Mouse (Mus musculus): ENCODE measurements around the gene Klhl29. TPM values are rescaled to one million over a fixed set of nuclear protein-coding genes. Genes with fewer than 3 reads are reported as not detected.
"Not testable (repeated sequence)": the region's sequence is repeated elsewhere in the genome, so short reads cannot be mapped to it uniquely, and the experiment has no call there.

The Klhl29 gene
- total RNA-seq, 1 experiment from 2014 or later, result 18.2 TPM

GRCm38 (mm10) chr12:5353416-5353815 lies 22.1 kb downstream of the Klhl29 start:
- no peak for DNase-seq

DNA sequence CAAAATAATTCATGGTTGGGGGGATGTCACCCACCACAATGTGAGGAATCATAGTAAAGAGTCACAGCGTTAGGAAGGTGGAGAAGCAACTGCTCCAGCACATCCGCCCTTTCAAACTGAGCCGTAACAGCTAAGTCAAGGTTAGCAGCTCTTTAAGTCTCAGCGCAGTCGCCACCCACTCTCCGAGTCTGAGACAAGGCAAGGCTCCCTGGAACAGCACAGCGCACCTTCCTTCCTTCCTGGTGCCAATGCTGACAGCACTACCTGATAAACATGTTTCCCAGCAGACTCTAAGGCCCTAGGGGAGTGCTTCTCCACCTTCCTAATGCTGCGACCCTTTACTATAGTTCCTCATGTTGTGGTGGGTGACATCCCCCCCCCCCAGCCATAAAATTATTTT lies 22.7 kb downstream of the Klhl29 start:
- no peak for DNase-seq

GRCm38 (mm10) chr12:5350491-5351285 lies 24.8 kb downstream of the Klhl29 start:
- DNase-seq, result peak; percentile 50

DNA sequence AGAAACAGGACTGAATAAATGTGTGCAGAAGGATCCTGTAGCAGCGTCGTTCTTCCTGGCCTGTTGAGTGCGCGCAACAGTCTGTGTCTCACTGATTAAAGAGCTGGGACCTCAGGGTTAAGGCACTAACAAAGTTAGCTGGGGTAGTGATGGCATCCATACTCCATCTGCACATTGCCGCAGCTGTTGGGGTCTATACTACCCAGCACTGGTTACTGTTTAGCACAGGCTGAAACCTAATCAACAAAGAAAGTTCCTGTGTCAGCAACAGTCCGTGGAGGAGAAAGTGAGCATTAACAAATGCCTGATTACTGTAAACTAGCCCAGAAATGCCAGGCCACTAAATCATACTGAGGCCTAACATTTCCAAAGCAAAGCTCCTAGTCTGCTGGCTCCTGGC lies 30.4 kb downstream of the Klhl29 start:
- no peak for DNase-seq

DNA sequence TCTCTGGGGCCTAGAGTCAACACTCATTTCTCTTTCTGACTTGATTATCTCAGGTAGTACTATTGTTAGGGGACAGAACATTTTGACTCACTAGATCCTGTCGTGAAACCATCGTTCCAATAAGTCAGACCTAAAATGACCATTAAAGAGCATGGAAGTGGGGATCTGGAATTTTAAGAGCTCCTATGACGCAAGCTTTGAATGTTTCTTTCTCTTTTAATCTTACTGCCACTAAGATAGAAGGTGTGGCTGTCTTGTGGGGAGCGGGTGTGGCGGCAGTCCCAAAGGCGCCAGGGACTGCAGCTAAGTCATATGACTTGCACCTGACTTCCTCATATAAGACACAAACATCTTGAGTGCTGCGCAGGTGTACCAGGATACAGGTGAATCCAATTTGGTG lies 31.0 kb downstream of the Klhl29 start:
- DNase-seq, result not testable (repeated sequence)

GRCm38 (mm10) chr12:5340151-5340603 lies 35.3 kb downstream of the Klhl29 start:
- DNase-seq, result no peak

DNA sequence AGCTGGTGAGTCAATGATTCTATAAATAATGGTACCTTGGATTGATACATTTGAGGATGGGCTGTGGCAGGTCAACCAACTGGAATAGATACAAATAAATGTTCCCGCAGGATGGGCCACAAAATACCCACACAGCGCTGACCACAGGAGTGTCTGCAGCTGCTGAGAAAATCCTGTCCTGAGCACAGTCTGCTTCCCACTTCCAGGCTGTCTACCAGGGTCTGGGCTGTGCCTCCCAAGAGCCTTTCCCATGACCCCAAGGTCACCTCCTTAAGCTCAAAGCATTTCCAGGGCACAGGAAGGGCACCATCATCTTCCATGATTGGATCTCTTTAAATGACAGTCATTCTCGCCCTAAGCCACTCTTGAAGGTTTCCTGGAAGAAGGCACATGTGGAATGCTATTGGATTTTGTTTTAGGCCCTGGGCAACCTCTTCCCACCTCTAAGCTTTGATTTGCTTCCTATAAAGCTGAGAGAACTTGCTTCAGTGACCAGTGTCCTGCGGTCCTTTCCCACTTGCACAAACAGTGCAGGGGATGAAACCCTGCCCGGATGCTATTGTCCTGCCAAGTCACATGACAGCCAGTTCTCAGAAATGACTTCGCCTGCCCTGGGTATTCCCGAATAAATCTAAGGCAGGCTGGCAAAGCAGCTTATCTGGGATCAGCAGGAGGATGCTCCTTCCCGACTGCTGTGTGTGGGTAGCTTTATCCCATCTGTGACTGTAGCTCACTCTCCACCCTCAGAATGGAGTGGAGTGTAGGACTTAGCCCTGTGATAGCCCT lies 38.4 kb downstream of the Klhl29 start:
- DNase-seq, result peak; percentile 22

- no peak for DNase-seq
Measured at GRCm38 (mm10) chr12:5336331-5336730, 39.2 kb downstream of the Klhl29 start.

DNA sequence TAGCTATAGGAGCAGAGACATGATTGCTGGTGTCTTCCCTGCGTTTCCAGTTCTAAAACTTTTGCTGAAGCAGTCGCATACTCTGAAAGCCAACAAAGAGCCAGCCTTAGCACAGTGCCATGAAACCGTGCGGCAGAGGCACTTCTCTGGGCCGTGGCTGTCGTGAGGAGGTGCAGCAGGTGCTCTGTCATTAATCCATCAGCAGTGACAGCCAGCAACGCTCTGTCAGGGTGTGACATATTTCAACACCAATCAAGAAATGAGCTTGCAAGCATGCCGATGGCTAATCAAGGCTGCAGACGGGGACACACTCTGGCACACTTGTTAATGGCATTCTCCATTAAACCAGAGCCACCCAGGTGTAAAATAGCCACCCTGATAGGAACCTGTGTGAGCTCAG lies 40.5 kb downstream of the Klhl29 start:
- DNase-seq, result no peak

- DNase-seq, result no peak
Measured at GRCm38 (mm10) chr12:5334175-5334574, 41.3 kb downstream of the Klhl29 start.

GRCm38 (mm10) chr12:5331810-5332484 lies 43.5 kb downstream of the Klhl29 start:
- no peak for DNase-seq

GRCm38 (mm10) chr12:5330496-5331070 lies 44.9 kb downstream of the Klhl29 start:
- no peak for DNase-seq

- no peak for DNase-seq
Measured at GRCm38 (mm10) chr12:5322444-5323087, 52.9 kb downstream of the Klhl29 start.

GRCm38 (mm10) chr12:5321017-5321416 lies 54.5 kb downstream of the Klhl29 start:
- DNase-seq, result no peak

GRCm38 (mm10) chr12:5319359-5319973 lies 56.0 kb downstream of the Klhl29 start:
- no peak for DNase-seq

GRCm38 (mm10) chr12:5316029-5316567 lies 59.4 kb downstream of the Klhl29 start:
- DNase-seq, result no peak

- no peak for DNase-seq
Measured at GRCm38 (mm10) chr12:5307923-5308322, 67.6 kb downstream of the Klhl29 start.

DNA sequence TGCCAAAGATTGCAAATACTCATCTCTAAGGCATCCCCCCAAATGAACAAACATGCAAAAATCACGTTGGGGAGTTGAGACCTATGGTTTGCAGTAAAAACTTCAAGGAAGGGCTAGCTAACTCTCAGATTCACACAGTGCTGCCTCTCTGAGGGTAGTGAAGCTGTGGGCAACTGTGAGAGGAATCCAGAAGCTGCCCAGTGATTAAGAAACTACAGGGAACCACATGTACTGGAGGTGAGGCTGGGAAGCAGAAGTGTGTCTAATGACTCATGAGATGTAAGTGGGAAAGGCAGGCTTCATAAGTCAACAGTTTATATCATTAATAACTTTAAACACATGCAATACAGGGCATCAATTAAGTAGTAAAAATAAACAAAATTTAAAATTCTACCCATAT lies 70.0 kb downstream of the Klhl29 start:
- DNase-seq, result no peak

DNA sequence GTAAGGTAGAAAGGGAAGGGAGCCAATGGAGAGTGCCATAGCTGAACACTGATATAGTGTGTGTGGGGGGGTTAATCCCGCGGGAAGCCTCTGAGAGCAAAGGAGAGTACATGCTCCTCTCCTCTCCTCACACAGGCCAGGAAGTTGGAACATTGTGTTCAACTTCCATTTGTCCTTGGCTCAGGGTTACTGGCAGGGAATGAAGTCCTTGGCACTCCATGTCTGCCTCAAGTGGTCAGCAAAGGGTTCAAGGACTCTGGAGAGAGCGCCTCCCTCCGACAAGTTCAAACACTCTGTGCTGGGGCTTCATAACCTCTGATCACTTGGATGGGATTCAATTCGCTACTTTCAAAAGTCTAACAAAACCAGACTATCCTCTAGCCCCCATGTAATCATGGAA lies 71.6 kb downstream of the Klhl29 start:
- no peak for DNase-seq

DNA sequence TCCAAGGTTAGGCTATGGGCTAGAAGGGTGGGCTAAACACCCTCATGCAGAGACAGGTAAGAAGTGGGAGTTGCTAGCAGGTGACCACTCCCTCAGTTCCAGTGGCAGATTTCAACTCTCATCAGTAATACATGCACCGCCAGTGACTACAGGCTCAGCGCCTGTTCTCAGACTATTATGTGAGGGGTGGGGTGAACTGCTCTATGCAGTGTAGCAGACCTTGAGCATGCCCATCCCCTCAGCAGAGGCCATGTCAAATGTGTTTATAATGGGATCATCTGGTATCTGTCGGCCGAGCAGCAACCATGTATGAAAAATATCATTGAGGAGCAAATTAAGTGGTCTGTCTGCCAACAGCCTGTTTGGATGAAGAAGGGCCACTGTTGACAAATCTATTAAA lies 72.4 kb downstream of the Klhl29 start:
- no peak for DNase-seq

GRCm38 (mm10) chr12:5301841-5302240 lies 73.6 kb downstream of the Klhl29 start:
- DNase-seq, result no peak

Data from adrenal gland, postnatal 25 days (tissue).